Mouse (Mus musculus): Measurements from ENCODE around the gene Plekha6.

Plekha6 gene

GRCm38 (mm10) chr1:133215753-133216152, 51.7 kb downstream of the Plekha6 start:
- DNase-seq, result no peak

GRCm38 (mm10) chr1:133217031-133217430, 53.0 kb downstream of the Plekha6 start:
- no peak for DNase-seq

- DNase-seq, result no peak
Measured at GRCm38 (mm10) chr1:133219106-133219505, 55.1 kb downstream of the Plekha6 start.

GRCm38 (mm10) chr1:133221459-133221858, 57.4 kb downstream of the Plekha6 start:
- DNase-seq, result no peak

- peak; percentile 55 for DNase-seq
Measured at GRCm38 (mm10) chr1:133222445-133222995, 58.5 kb downstream of the Plekha6 start.

GRCm38 (mm10) chr1:133224674-133225073, 60.7 kb downstream of the Plekha6 start:
- no peak for DNase-seq

- no peak for DNase-seq
Measured at GRCm38 (mm10) chr1:133225137-133225536, 61.1 kb downstream of the Plekha6 start.

- no peak for DNase-seq
Measured at GRCm38 (mm10) chr1:133225561-133225960, 61.6 kb downstream of the Plekha6 start.

- peak; percentile 80 for DNase-seq
Measured at GRCm38 (mm10) chr1:133225963-133226660, 62.1 kb downstream of the Plekha6 start.

GRCm38 (mm10) chr1:133226928-133227327, 62.9 kb downstream of the Plekha6 start:
- DNase-seq, result peak; percentile 63

GRCm38 (mm10) chr1:133227378-133227777, 63.4 kb downstream of the Plekha6 start:
- DNase-seq, result no peak

GRCm38 (mm10) chr1:133228809-133229487, 64.9 kb downstream of the Plekha6 start:
- DNase-seq, result peak; percentile 69

- no peak for DNase-seq
Measured at GRCm38 (mm10) chr1:133231523-133232193, 67.6 kb downstream of the Plekha6 start.

- DNase-seq, result peak; percentile 69
Measured at GRCm38 (mm10) chr1:133235909-133236308, 71.9 kb downstream of the Plekha6 start.

GRCm38 (mm10) chr1:133236693-133237440, 72.9 kb downstream of the Plekha6 start:
- DNase-seq, result peak; percentile 78

- peak; percentile 76 for DNase-seq
Measured at GRCm38 (mm10) chr1:133237670-133238069, 73.7 kb downstream of the Plekha6 start.

- peak; percentile 57 for DNase-seq
Measured at GRCm38 (mm10) chr1:133239121-133239812, 75.3 kb downstream of the Plekha6 start.

GRCm38 (mm10) chr1:133239813-133240160, 75.8 kb downstream of the Plekha6 start:
- DNase-seq, result peak; percentile 32

GRCm38 (mm10) chr1:133240881-133241280, 76.9 kb downstream of the Plekha6 start:
- peak; percentile 83 for DNase-seq

GRCm38 (mm10) chr1:133244668-133245067, 80.7 kb downstream of the Plekha6 start:
- peak; percentile 12 for DNase-seq

GRCm38 (mm10) chr1:133245690-133246619, 81.9 kb downstream of the Plekha6 start:
- DNase-seq, result peak; percentile 81
